Mouse (Mus musculus): Measurements from ENCODE around the gene Opcml.

Opcml gene

DNA sequence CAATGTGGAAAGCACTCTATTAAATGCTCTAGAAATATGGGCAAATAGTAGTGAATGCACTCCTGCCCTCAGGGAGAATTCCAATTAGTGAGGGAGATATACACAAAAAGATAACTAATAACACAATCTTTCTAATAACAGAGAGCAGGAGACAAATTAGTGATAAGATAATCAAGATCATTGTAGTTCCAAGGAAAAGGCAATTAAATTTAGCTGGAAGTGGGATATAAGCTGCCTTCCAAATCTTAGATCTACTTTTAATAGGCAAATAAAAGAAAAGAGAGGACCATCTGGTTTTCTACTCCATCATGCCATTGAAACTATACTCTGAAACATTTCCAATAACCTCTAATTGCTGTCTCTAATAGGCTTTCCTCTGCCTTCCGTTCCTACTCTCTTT, 742.6 kb downstream of the Opcml start:
- no peak for DNase-seq (ENCODE audit: low spot score in 2 of 2)

DNA sequence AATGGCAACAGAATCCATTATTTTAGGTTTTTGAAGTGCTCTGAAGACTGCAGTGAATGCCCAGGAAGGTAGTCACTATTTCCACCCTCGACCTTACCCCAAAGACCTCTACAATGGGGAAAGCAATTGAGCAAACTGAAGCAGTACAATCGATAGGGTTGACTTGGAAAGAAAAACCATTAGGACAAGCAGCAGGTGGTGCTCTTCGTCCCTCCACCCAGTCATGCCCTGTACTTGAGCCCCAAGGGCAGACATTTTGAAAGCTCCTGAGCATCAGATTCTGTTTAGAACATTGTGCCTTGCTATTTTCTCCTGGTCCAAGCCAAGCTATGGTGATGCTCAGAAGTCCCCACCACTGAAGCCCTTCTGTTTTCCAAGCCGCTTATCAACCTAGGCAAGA, 744.4 kb downstream of the Opcml start:
- no peak for DNase-seq (ENCODE audit: low spot score in 2 of 2)

DNA sequence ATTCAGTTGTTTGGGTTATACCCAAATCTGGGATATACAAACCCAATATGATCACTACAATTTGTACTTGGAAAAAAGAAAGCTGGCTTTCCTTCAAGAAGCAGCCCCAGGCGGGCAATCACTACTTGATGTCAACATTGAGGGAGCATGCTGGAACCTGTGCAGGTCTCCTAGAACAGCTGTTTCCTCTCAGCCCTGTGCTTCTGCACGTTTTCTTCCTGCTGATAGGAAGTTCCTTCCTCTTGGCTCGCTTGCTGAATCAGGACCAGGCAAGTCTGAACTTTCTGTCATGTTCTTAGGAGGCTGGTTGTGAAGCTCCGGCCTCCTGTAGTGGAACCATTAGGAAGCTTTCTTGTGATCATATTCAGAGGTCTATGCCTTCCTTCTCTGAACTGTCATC, 746.1 kb downstream of the Opcml start:
- DNase-seq (ENCODE audit: low spot score in 2 of 2): no peak

DNA sequence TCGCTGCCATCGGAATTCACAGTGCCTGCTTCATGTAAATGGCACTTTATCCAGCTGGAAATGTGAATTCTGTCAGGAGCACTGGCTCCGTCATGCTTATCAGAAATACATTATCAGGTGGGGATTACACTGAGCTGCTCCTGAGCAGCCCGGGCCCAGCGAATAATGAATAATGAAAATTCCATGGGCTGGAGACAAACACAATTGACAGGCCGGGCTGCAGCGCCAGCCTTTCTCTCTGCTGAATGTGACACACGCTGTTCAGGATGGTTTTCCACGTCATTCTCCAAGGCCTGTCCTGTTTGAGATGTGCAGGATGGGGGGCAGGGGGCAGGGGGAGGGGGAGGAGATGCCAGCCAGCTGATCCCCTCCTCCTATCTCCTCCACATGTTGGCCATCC, 757.6 kb downstream of the Opcml start:
- no peak for DNase-seq (ENCODE audit: low spot score in 2 of 2)

DNA sequence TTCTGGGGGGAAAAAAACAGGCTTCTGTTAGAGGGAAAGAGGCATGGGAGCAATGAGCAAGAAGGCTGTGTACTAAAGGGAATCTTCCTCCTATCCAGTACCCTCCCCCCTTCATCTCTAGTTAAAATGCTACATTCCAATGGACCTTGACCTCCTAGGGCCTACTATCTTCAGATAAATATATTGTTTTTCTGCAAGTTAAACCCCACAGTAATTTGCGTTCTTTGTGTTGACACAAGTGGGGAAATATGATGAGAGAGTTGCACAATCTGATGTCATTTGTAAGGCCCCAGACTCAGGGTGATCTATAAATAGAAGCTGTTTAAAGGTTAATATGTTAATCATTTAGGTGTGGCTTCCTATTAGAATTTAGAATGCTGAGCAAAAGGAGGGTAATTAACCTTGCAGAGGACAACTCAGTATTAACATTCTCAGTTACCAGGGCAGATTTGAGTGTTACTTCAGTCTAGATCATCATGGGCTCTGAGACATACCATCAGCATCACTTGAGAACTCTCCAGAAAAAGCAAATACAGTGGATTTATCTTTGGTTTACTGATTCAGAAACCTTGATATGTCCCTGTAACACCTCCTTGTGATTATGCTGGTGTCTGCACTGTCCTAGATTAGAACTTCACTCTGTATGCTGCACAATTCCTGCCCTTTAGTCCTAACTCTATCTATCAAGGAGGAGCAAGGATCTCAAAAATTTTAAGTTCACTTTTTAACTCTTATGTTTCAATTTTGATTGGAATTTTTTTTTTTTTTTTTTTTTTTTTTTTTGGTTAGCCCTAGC, 762.0 kb downstream of the Opcml start:
- DNase-seq (ENCODE audit: low spot score in 2 of 2): no peak

DNA sequence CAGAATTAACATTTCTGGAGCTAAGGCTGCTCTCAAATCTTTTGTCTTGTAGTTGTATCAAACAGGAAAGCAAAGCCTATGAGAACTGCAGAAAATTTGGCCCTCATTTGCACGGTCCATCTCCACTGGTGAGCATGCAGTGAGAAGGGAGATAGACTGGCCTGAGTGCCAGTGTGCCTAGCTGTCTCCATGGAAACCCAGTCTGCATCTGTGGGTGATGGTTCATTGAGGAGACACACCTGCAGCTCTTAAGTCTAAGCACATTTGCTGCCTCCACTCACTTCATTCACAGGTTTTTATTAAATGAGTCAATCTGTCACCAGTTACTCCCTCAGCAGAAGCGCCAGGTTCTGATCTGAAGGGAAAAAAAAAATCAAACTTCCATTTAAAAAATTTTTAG, 768.1 kb downstream of the Opcml start:
- DNase-seq (ENCODE audit: low spot score in 2 of 2): no peak

DNA sequence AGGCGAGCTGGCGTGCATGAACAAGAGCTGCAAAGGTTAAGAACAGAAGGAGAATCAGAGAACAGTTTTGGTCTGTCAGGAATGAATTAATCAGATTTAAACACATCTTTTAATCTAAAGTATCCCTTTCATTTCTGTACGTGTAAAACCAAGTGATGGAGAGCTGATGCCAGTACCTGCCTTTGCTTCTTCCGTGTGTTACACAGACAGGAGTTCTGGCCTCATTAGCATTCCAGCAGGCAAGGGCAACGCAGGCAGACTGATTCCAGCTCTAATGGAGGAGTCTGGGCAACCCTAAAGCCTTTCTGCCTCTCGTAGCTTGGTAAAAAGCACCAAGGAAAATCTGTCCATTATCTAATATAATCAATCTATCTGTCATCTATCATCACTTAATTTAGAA, 771.2 kb downstream of the Opcml start:
- DNase-seq (ENCODE audit: low spot score in 2 of 2): no peak

DNA sequence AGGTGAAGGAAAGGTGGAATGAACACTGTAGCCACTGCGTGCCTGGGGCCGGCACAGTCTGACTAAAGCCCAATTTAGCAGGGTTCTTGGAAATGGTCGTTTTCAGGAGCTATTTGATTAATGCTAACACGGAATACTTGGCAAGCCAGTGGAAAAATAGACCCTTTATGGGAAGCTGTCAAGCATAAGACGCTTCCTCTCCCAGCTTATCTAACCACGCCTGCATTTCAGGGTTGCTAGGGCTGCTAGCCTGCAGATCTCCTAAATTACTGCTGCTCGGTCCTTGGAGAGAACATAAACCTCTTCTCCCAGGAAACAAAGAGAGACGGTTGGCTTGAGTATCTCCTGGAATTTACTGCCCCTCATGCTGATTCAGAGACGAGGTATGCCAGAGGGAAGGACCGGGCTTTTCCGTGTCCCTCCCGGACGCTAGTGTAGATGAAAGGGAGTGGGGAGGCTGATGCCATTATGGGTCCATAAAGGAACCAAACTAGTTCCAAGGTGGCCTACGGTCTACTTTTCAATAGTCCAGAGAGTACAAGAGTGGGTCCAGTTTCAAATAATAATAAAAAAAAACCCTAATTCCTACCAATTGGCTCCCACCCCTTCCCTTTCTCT, 772.6 kb downstream of the Opcml start:
- no peak for DNase-seq (ENCODE audit: low spot score in 2 of 2)

DNA sequence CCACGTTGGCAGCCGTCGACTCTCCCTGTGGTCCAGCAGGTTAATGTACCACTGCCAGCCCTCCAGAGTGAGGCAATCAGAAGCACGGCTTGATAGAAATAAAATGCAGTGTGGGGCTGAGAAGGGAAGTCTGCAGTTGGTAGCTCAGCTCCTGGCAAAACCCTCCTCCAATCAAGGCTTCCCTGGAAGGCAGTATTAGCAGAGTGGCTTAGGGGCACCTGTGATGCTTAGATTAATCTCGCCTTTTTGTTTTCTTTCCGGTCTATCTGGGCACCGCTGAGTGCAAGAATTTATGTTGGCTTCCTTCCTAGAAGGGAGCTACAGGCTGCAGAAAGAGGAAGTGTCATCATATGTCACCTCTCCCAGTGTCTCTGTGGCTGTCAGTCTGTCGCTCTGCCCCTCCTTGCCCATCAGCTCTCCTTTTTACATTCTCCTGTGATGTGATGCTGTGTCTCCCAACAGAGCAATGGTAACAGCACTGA, 778.5 kb downstream of the Opcml start:
- no peak for DNase-seq (ENCODE audit: low spot score in 2 of 2)

DNA sequence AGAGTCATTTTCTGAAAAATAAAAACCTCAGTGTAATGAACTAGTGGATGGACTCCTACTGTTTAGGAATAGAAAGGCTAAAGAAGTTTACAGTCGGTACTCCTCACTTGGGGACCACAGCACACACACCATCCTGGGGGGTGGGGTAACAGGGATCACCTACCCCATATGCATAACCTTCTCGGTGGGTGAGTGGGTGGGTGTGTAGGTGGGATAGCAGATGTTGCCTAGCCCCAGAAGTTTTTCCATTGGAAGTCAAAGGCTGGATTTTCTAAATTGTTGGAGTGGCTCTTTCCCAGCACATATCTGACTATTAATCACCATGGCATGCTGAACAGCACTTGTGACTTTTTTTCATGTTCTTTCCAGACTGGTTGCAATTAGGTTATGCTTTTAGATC, 779.2 kb downstream of the Opcml start:
- no peak for DNase-seq (ENCODE audit: low spot score in 2 of 2)

DNA sequence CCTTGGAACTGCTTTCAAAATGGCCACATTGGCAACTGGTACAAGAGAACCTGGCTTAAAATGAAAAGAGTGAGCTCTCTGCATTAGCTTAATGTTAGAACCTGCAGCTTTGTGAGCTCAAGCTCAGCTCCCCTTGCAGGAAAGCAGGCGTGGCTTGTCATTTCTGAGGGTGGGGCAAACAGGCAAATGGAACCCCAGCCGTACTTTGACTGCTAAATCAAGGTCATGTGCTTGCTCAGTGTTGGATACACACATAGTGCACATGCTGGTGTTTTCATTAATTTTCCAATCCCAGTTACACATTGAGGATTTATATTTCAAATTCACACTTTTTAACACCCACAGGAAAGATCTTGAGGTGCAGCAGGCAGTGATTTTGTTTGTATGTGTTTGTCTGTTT, 781.1 kb downstream of the Opcml start:
- no peak for DNase-seq (ENCODE audit: low spot score in 2 of 2)

DNA sequence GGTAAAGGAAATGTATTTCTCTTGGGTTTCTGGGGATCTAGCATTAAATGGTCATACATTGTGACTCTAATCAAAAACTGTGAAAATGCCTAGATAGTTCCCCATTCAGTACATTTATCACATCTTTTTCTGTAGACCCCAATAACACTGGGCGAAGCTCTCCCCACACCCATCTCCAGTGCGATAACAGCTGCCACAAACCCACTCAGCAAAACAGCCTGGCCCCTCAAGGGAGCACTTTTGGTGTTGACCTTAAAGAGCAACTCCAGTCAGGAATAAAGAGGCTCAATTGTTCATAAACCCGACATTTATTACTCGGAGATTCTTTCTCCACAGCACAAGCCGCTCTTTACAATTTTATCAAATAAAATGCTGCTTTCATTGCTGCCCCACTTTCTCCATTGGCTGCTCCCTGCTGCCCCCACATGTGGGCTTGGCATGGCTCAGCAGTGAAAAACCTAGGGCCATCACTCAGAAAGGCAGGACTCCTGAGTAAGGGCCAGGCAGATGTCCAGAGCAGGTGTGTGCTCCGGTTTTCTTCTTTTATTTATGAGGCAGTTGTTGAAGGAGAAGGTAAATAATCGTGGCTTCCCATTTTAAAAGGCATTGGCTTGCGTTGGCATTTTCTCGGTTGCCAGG, 781.7 kb downstream of the Opcml start:
- DNase-seq (ENCODE audit: low spot score in 2 of 2): no peak

DNA sequence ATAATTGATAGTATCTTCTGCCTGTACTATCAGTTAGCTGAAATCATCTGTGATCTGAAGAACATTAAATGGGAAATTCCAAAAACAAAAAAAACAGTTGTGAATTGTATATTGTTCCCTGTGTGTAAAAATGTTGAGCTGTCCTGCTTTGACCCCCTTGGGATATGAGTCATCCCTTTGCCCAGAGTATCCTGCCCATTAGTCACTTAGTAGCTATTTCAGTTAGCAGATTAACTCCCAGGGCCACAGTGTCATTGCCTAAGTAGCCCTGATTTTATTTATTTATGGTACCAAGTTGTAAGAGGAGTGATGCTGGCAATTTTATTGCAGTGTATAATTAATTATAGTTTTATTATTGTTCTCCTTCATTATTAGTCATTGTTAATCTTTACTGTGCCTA, 788.2 kb downstream of the Opcml start:
- no peak for DNase-seq (ENCODE audit: low spot score in 2 of 2)

DNA sequence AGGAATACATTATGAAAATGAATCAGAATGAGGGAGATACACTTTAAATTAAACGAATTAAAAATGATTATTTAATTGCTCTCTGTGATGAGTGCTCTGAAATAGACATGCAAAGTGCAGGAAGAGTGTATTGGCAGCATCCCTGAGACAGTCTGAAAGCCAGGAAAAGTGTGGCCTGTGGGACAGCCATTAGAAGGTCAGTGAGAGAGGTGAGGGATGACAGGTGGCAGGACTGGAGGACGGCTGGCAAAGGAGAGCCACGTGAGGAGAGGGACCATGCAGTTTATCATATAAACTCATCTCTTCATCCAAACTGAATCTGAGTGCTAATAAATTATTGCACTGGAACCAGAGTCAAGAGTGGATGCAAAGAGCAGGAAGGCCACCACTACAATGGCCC, 796.7 kb downstream of the Opcml start:
- no peak for DNase-seq (ENCODE audit: low spot score in 2 of 2)

DNA sequence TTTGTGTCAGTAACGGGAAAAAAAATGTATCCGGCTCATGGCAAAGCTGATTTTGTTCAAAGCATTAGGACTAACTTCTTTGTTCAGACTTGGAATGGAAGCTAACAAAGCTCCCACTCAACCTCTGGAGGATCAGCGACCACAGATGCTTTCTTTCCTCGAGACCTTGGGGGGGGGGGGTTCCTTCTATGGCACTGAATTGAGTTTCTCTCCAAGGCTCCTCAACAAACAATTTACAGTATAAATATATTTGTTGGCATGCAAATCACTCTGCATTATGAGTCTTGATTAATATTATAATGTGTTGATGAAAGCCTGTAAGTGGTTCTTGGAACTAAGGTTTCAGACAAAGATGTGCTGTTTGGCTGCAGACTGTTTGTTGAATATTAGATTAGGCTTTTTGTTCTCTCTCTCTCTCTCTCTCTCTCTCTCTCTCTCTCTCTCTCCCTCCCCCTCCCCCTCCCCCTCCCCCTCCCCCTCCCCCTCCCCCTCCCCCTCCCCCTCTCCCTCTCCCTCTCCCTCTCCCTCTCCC, 797.3 kb downstream of the Opcml start:
- DNase-seq (ENCODE audit: low spot score in 2 of 2): no peak

DNA sequence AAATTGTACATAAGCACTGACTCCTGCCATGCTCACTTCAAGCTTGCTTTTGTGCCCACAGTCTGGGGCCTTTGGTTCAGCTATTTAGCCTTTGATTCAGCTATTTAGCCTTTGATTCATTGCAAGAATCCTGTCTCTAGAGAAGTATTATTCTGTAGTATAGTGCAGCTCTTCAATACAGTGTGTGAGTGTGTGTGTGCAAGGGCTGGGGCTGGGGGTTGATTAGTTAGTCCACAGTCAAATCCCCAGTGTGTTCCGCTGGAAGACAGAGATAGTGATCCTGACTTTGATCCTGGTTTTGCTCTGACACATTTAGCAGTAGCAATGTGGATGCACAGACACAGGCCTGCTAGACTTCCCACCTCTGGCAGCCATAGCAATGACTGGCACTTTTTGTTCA, 797.9 kb downstream of the Opcml start:
- no peak for DNase-seq (ENCODE audit: low spot score in 2 of 2)

DNA sequence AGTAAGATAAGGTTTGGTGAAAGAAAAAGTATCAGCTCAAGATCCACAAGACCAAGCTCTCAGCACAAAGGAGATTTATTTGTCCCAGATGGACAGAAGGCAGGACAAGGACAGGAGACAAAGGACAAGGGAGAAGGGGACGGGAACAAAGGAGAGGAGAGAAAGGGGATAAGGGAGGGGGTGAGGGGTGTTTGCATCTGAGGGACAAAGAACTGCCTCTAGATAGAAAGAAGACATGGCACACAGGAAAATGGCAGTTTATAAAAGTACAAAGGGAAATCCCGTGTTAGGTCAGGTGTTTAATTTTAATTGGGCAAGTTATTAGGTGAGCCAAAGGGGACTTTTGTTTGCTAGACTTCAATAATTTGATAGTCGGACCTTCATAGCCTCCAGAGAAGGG, 801.6 kb downstream of the Opcml start:
- no peak for DNase-seq (ENCODE audit: low spot score in 2 of 2)

DNA sequence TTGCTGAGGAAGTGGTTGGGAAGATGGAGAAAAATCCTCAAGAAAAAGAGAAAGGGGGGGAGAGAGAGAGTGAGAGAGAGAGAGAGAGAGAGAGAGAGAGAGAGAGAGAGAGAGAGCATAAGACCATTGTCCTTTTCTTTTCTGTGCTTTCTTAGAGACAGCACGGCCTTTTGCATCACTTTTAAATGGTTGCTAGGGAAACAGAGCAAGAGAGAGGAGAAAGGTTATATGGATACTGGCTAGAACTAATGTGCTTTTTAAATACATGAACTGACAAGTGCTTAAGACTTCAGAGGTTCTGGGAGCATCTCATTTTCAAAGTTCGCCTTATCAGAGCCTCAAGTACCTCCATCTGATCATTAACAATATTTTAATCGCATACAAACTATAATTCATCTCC, 804.5 kb downstream of the Opcml start:
- DNase-seq (ENCODE audit: low spot score in 2 of 2): no peak

DNA sequence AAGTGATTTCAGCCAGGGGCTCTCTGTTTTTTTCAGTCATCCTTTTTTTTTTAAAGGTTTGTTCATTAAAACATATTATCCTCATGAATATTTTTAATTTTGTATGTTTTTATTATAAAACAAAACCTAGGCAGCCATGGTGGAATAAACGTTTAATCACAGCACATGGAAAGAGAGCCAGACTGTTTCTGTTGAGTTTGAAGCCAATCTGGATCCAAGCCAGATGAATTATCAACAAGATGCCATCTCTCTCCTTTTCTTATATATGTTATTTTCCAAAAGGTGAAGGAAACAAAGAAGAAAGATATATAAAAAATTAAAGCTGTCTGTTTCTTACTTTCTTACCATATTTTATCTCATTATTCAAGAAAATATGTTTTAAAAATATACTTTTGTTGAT, 815.0 kb downstream of the Opcml start:
- DNase-seq (ENCODE audit: low spot score in 2 of 2): no peak

DNA sequence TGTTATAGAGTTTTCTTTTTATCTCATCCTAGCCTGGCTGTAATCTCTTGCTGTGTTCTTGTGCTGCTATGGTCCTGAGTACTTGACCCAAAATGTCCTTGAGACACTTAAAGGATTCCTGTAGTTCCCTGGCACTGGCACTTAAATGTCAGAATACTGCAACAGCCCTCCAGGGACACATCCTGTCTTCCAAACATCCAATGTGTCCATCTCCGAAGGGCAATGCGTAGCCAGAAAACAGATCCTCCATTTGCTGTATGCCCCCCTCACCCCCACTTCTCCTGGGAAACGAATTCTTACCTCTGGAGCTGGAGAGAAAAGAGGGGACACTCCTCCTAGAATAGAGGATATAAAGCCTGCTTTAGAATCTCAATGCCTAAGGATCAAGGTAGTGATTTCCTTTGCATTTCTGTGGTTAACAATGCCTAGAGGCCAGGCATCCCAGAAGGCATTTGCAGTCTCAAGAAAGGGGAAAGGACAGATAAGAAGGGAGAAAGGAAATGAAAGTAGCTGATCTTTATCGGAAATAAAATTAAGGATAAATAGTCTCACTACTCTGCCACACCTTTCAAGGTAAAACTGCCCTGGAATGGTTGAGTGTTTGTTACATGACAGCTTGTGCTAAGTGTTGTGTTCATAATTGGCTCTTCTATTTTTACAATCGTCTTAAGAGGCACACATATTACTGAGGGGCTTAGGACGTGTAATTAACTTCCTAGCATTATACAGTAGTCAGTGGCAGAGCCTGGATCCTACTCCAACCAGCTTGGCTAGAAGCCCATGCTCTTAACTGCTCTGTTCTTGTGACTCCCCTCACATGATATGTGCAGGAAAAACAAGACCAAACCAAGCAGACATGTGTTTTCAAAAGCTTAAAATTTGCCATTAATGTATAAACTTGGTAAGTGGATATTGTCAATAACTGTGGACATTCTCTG, 823.4 kb downstream of the Opcml start:
- no peak for DNase-seq (ENCODE audit: low spot score in 2 of 2)

DNA sequence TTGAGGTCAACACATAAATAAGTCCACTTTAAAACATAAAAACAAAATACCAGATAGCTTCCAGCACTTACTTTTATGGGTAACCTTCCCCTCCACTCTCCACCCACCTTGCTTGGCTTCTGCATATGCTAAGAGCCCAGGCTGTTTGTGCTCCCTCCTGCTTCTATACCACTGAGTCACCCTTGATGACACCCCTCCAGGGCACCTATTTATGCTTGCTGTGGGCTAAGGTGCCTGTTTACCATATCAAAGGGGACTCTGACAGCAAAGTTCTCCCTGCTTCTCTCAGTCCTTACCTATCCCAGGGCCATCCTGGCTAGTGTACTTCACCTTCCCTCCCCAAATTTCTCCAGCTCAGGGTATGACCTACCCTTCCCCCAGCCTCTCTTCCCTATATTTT, 824.9 kb downstream of the Opcml start:
- DNase-seq (ENCODE audit: low spot score in 2 of 2): no peak

DNA sequence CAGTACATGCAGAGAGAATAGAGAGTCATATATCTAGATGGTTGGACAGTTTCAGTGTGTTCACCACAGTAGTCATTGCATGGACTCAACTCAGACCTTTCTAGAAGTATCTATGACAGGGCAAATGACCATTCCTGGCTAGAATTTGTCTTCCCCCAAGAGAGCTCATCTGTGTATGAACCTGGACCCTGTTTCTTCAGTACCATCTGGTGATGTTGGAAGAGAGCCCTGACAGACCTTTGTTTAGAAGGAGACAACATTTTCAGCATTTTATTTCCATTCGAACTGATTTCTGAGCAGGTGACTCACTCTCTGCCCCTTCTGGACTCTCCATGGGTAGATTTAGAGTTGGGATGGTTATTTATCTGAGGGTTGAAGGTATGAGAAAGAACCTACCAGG, 827.1 kb downstream of the Opcml start:
- no peak for DNase-seq (ENCODE audit: low spot score in 2 of 2)
